Mouse (Mus musculus): ENCODE results near the gene Rab3ip. TPM values are rescaled to one million over a fixed set of nuclear protein-coding genes. Genes with fewer than 3 reads are reported as not detected.
A peak's percentile ranks its signal among the peaks of the same experiment; 100 is the strongest.

Gene Rab3ip
- total RNA-seq, 1 experiment, result 51.9 TPM

DNA sequence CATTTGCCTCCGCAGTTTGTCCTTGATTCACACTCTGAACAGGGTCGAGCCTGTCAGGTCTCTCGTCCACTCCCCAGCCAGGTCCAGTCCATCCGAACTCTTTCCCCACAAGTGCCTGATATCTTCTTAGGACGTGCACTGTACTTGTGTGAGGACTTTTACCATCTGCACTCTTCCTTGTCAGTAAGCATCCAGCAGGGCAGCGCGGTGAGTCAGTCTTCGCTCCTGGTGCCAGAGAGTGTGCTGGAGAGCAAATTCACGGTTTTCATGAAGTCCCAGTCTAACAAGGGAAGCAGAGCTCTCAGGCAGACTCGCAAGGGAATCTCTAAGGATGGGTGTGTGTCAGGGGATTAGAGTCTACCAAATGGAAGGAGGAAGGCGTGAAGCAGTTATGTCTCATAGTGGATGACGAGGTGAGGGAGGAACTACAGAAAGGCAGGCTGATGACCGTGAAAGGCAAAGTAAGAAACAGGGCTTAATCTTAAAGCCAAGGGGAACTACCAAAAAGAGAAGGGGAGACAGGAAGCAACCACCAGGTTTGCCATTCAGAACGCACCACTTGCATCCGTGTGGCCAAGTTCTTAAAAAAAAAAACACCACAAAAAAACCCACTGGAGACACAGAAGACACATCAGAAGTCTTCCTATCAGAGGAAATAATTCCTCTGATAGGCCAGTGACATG, 18.9 kb downstream of the Rab3ip start:
- H3K4me1 ChIP-seq (ENCODE audit: control insufficient read depth in 2 of 2, insufficient read depth in 2 of 2, low read length in 2 of 2, poor library complexity in 1 of 2), result peaks cover 2 to 8% of the 10 kb centered on the region in 2 experiments; a peak in 3 of 4 replicates
- TF ChIP-seq CHD2 (IDR thresholded peaks at IDR 0.05; ENCODE audit: low read depth, low read length) (no peak), ZC3H11A (IDR thresholded peaks at IDR 0.05; ENCODE audit: borderline replicate concordance, low read depth, low read length) (no peak), HCFC1 (IDR thresholded peaks at IDR 0.05; ENCODE audit: borderline replicate concordance, insufficient read depth, low read length) (no peak), MAFK (IDR thresholded peaks at IDR 0.05; ENCODE audit: insufficient read depth, low read depth, low read length) (no peak), ZNF384 (IDR thresholded peaks at IDR 0.05; ENCODE audit: low read depth, low read length) (no peak)
- no peak overlapping the region for H3K9ac ChIP-seq (ENCODE audit: insufficient read depth, low read depth, low read length, poor library complexity, severe bottlenecking)
- H3K4me3 ChIP-seq (ENCODE audit: insufficient read depth in 1 of 2, low read depth in 1 of 2, low read length in 2 of 2, poor library complexity in 1 of 2, severe bottlenecking in 1 of 2), result no peak overlapping the region; a peak in 1 of 4 replicates
- H3K27ac ChIP-seq (ENCODE audit: insufficient read depth, low read depth, low read length, poor library complexity, severe bottlenecking), result 0 out of 2 replicates have a peak overlapping the region, but pooled peaks have one; percentile 6
- in situ Hi-C loops (cut with MboI; ENCODE audit: low sequenced_read_pairs in 2 of 2, unreplicated experiment in 2 of 2), result no loop called here
- no peak for DNase-seq (ENCODE audit: low read depth, low spot score)
- H3K36me3 ChIP-seq (ENCODE audit: control insufficient read depth, insufficient read depth, low read length, poor library complexity, severe bottlenecking), result peaks cover 19% of the 10 kb centered on the region
- H3K9me3 ChIP-seq (ENCODE audit: control insufficient read depth, insufficient read depth, low read depth, low read length), result no peaks in the 10 kb centered on the region

DNA sequence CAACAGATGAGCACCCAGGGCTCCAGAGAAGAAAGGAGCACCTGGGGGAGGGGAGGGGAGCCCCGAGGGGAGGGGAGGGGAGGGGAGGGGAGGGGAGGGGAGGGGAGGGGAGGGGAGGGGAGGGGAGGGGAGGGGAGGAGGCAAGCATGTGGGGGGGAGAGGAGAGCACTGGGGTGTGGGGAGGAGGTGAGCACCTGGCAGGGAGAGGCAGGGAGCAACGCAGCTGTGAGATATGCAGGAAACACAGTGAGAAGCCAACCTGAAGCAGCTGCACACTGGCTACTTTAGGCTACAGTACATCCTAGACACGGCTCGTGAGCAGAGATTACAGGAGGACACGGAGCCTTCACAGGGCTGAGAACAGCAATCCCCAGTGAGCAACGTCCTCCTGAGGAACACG, 19.6 kb downstream of the Rab3ip start:
- H3K36me3 ChIP-seq (ENCODE audit: control insufficient read depth, insufficient read depth, low read length, poor library complexity, severe bottlenecking), result peaks cover 19% of the 10 kb centered on the region
- in situ Hi-C loops (cut with MboI; ENCODE audit: low sequenced_read_pairs in 2 of 2, unreplicated experiment in 2 of 2), result no loop called here

DNA sequence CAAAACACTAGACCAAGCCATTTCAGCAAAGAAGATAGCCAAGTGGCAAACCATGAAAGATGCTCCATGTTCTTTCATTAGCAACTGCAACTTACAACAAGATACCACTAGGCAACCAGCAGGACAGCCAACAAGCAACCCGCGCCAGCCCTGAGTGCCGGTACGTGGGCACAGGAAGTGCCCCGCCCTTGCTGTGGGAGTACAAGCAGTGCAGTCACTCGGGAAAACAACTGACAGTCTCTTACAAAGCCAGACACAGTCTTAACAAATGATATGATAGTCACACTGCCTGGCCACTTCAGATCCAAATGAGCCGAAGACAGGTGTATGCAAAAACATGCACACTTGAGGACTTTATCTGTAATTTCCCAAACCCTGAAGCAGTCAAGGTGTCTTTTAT, 20.1 kb downstream of the Rab3ip start:
- peaks cover 19% of the 10 kb centered on the region for H3K36me3 ChIP-seq (ENCODE audit: control insufficient read depth, insufficient read depth, low read length, poor library complexity, severe bottlenecking)
- DNase-seq (ENCODE audit: low read depth, low spot score), result no peak
- TF ChIP-seq ZNF384 (IDR thresholded peaks at IDR 0.05; ENCODE audit: low read depth, low read length) (no peak), ZC3H11A (IDR thresholded peaks at IDR 0.05; ENCODE audit: borderline replicate concordance, low read depth, low read length) (no peak), CHD2 (IDR thresholded peaks at IDR 0.05; ENCODE audit: low read depth, low read length) (no peak), HCFC1 (IDR thresholded peaks at IDR 0.05; ENCODE audit: borderline replicate concordance, insufficient read depth, low read length) (no peak), MAFK (IDR thresholded peaks at IDR 0.05; ENCODE audit: insufficient read depth, low read depth, low read length) (no peak)
- H3K4me3 ChIP-seq (ENCODE audit: insufficient read depth in 1 of 2, low read depth in 1 of 2, low read length in 2 of 2, poor library complexity in 1 of 2, severe bottlenecking in 1 of 2), result no peak overlapping the region
- H3K4me1 ChIP-seq (ENCODE audit: control insufficient read depth in 2 of 2, insufficient read depth in 2 of 2, low read length in 2 of 2, poor library complexity in 1 of 2), result peaks cover 2 to 8% of the 10 kb centered on the region in 2 experiments; a peak in 3 of 4 replicates
- H3K9ac ChIP-seq (ENCODE audit: insufficient read depth, low read depth, low read length, poor library complexity, severe bottlenecking), result no peak overlapping the region
- no peaks in the 10 kb centered on the region for H3K9me3 ChIP-seq (ENCODE audit: control insufficient read depth, insufficient read depth, low read depth, low read length)
- in situ Hi-C loops (cut with MboI; ENCODE audit: low sequenced_read_pairs in 2 of 2, unreplicated experiment in 2 of 2), result no loop called here
- no peak overlapping the region for H3K27ac ChIP-seq (ENCODE audit: insufficient read depth, low read depth, low read length, poor library complexity, severe bottlenecking)

More for the DNA sequence above, 19.6 kb downstream of the Rab3ip start:
- H3K27ac ChIP-seq (ENCODE audit: insufficient read depth, low read depth, low read length, poor library complexity, severe bottlenecking), result 0 out of 2 replicates have a peak overlapping the region, but pooled peaks have one; percentile 6
- no peaks in the 10 kb centered on the region for H3K9me3 ChIP-seq (ENCODE audit: control insufficient read depth, insufficient read depth, low read depth, low read length)
- peaks cover 2 to 8% of the 10 kb centered on the region in 2 experiments; a peak in 3 of 4 replicates for H3K4me1 ChIP-seq (ENCODE audit: control insufficient read depth in 2 of 2, insufficient read depth in 2 of 2, low read length in 2 of 2, poor library complexity in 1 of 2)
- DNase-seq (ENCODE audit: low read depth, low spot score), result no peak
- TF ChIP-seq ZNF384 (IDR thresholded peaks at IDR 0.05; ENCODE audit: low read depth, low read length), result no peak
- no peak for TF ChIP-seq ZC3H11A (IDR thresholded peaks at IDR 0.05; ENCODE audit: borderline replicate concordance, low read depth, low read length)
- peak overlapping the region in 1 of 2 experiments; percentile 32; a peak in 1 of 4 replicates for H3K4me3 ChIP-seq (ENCODE audit: insufficient read depth in 1 of 2, low read depth in 1 of 2, low read length in 2 of 2, poor library complexity in 1 of 2, severe bottlenecking in 1 of 2)
- H3K9ac ChIP-seq (ENCODE audit: insufficient read depth, low read depth, low read length, poor library complexity, severe bottlenecking), result no peak overlapping the region

DNA sequence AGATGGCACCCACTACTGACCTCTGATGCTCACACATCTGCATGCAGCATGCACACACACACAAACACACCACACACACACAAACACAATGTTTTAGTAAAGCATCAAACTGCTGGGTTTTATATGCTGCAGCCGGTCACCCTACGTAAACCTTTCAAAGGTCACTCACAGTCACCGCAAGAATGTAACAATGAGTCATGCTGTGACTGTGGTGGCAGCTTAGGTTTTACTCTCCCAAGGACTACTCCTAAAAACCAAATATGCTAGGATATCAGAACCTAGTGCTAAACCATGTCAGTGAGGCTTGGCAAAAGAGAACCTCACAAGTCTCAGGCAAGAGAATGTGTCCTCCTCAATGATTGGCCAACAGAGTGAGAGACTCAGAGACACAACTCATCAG, 21.7 kb downstream of the Rab3ip start:
- no peaks in the 10 kb centered on the region for H3K9me3 ChIP-seq (ENCODE audit: control insufficient read depth, insufficient read depth, low read depth, low read length)
- H3K27ac ChIP-seq (ENCODE audit: insufficient read depth, low read depth, low read length, poor library complexity, severe bottlenecking), result no peak overlapping the region
- H3K4me3 ChIP-seq (ENCODE audit: insufficient read depth in 1 of 2, low read depth in 1 of 2, low read length in 2 of 2, poor library complexity in 1 of 2, severe bottlenecking in 1 of 2), result no peak overlapping the region
- in situ Hi-C loops (cut with MboI; ENCODE audit: low sequenced_read_pairs in 2 of 2, unreplicated experiment in 2 of 2), result no loop called here
- H3K36me3 ChIP-seq (ENCODE audit: control insufficient read depth, insufficient read depth, low read length, poor library complexity, severe bottlenecking), result peaks cover 27% of the 10 kb centered on the region
- no peak for DNase-seq (ENCODE audit: low read depth, low spot score)
- H3K9ac ChIP-seq (ENCODE audit: insufficient read depth, low read depth, low read length, poor library complexity, severe bottlenecking), result no peak overlapping the region
- peaks cover 2 to 6% of the 10 kb centered on the region in 2 experiments; a peak in 3 of 4 replicates for H3K4me1 ChIP-seq (ENCODE audit: control insufficient read depth in 2 of 2, insufficient read depth in 2 of 2, low read length in 2 of 2, poor library complexity in 1 of 2)
- TF ChIP-seq HCFC1 (IDR thresholded peaks at IDR 0.05; ENCODE audit: borderline replicate concordance, insufficient read depth, low read length) (no peak), ZC3H11A (IDR thresholded peaks at IDR 0.05; ENCODE audit: borderline replicate concordance, low read depth, low read length) (no peak), ZNF384 (IDR thresholded peaks at IDR 0.05; ENCODE audit: low read depth, low read length) (no peak), MAFK (IDR thresholded peaks at IDR 0.05; ENCODE audit: insufficient read depth, low read depth, low read length) (no peak), CHD2 (IDR thresholded peaks at IDR 0.05; ENCODE audit: low read depth, low read length) (no peak)

All from ES-E14 (cell line).